Mouse (Mus musculus) hematopoietic stem cell, adult 5-6 weeks (primary cell): ENCODE data around the gene Pbx2. TPM values are rescaled to one million over a fixed set of nuclear protein-coding genes. Genes with fewer than 3 reads are reported as not detected.

ENCODE experiments used
- ATAC-seq, 2 experiments: fragments of 125-278 bp in 1 of 2; replicated peaks in 1 of 2; 2 replicates each; pipeline ENCODE4 v1.8.0; 2016 to 2017; ENCODE audit warnings: inconsistent platforms in 2 of 2, mild to moderate bottlenecking in 2 of 2, moderate number of reproducible peaks in 2 of 2, low read depth in 1 of 2, moderate TSS enrichment in 1 of 2; ENCODE audit not compliant: low FRiP score in 2 of 2, poor library complexity in 2 of 2, severe bottlenecking in 2 of 2, insufficient read depth in 1 of 2, low TSS enrichment in 1 of 2
- total RNA-seq: library from RNA; stranded (forward); fragments of 172-1452, 232-1000 nt; gene quantifications from 2 replicates; pipeline ENCODE4 v1.2.3, GENCODE M21; 2017

Pbx2 gene
- total RNA-seq, 1 experiment from 2014 or later = 51.5 TPM

- ATAC-seq = no peak
Measured at GRCm38 (mm10) chr17:34569919-34570318, 21.1 kb upstream of the Pbx2 start.

GRCm38 (mm10) chr17:34571875-34572274, 19.2 kb upstream of the Pbx2 start:
- ATAC-seq = no peak

GRCm38 (mm10) chr17:34572361-34572760, 18.7 kb upstream of the Pbx2 start:
- no peak for ATAC-seq

DNA sequence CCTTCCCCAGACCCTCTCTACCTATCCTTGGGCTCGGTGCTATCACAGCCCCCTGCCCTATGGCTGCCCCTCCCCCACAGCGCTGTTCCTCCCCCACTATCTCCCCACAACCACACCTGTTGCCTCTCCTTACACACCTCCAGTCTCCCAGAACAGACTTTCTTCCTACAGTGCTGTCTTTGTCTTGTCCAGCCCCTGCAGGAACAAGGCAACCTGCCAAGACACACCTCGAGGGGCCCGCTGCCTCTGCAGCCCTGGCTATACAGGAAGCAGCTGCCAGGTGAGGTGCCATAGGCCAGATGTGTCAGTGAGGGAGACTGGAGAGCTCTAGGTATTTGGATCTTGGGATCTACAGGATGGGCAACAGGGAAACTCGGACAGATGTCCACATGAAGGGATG, 14.5 kb upstream of the Pbx2 start:
- ATAC-seq = no peak

GRCm38 (mm10) chr17:34578070-34578469, 13.0 kb upstream of the Pbx2 start:
- ATAC-seq = 0 out of 4 replicates have a peak, but pooled peaks of 1 of the 2 experiments have one; percentile 27

GRCm38 (mm10) chr17:34582528-34582927, 8.5 kb upstream of the Pbx2 start:
- no peak for ATAC-seq

- ATAC-seq = no peak
Measured at GRCm38 (mm10) chr17:34583397-34583796, 7.7 kb upstream of the Pbx2 start.

DNA sequence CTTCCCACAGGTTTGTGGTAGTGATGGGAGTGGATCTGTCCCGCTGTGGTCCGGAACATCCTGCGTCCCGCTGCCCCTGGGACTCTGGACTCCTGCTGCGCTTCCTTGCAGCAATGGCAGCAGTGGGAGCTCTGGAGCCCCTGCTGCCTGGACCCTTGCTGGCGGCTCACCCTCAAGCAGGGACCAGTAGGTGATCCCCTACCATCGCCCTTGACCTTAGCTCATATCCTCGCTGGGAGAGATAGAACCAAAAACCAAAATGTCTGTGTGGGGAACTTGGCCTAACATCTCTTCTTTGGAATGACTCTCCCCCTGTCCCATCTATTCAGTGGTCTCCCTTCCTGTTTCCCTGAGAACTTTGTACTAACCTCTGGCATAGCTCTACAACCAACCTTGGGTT, 7.2 kb upstream of the Pbx2 start:
- ATAC-seq = no peak

DNA sequence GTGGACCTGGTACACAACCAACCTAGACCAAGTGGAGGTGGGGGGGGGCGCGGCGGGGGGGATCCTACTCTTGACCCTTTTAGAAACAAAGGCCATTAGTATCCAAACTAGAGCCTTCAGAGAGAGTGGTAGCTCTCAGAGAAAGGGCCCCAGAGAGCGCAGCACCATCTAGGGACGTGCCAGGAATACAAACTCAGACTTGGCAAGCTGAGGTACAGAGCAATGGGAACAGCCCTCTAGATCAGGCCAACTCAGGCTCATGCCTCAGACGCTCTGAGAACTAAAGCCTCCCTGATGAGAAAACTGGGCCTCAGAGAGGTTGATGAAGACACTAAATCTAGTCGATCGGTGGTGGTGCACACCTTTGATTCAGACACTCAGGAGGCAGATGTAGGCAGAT, 5.9 kb upstream of the Pbx2 start:
- no peak for ATAC-seq

DNA sequence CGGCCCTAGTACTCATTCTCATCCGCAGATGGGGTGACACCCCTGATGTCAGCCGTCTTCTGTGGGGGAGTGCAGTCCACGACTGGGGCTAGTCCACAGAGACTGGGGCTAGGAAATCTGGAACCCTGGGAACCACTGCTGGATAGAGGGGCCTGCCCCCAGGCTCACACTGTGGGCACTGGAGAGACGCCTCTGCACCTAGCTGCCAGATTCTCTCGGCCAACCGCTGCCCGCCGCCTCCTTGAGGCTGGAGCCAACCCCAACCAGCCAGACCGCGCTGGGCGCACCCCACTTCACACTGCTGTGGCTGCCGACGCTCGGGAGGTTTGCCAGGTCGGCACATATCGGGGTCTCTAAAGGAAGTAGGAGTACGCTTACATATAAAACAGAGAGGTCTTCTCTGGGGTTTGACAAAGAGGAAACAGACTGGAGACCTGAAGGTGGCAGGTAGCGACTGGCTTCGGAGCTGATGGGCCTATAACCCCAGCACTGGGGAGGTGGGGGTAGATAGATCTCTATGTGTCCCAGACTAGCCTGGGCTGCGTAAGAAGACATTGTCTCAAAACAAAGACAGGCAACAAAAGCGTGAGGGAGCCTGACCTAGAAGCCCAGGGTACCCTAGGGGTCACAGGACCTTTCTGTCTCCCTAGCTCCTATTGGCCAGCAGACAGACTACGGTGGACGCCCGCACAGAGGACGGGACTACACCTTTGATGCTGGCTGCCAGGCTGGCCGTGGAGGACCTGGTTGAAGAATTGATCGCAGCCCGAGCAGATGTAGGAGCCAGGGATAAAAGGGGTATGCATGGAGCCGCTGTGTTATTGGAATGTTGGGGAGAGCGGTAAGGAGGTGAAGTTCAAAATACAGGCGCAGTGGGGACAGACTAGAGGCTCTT, 4.9 kb upstream of the Pbx2 start:
- no peak for ATAC-seq

GRCm38 (mm10) chr17:34586796-34587422, 4.2 kb upstream of the Pbx2 start:
- ATAC-seq = peak; percentile 46 to 47; a peak in 3 of 4 replicates

GRCm38 (mm10) chr17:34587423-34587811, 3.6 kb upstream of the Pbx2 start:
- peak; percentile 39 to 56 for ATAC-seq

DNA sequence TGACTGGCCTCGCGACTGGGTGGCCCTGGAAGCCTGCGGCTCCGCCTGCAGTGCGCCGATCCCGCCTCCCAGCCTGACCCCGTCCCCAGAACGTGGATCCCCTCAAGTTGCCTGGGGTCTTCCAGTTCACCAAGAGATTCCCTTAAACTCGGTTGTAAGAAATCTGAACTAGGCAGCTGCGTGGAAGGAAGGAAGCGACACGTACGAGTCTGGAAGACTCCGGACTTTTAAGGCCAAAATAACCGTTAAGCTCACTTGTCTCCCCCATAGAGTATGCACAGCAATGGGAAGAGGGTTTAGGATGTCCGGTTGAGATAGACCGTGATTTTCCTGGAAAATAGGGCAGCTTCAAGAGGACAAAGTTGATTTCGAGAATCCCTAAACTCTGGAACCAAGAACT, 3.3 kb upstream of the Pbx2 start:
- ATAC-seq = no peak

GRCm38 (mm10) chr17:34588767-34589166, 2.3 kb upstream of the Pbx2 start:
- no peak for ATAC-seq

DNA sequence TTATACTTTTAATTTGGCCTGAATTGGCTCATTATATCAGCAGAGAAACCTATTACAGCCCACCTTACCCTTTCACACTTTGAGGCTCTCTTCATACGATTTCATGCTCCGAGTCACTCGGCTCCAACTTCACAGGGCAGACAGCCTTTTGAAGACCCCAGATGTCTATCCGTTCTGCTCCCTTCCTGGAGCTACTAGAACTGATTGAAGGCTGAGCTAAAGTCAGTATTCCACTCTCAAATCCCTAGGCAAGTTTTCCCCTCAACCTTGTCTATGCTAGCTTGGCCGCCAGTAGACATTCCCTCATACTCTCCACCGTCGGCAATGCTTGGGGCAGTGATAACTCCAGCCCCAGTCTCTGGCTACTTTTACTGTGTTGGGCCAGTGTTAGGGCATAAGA, 1.9 kb upstream of the Pbx2 start:
- ATAC-seq = no peak

GRCm38 (mm10) chr17:34589681-34590101, 1.4 kb upstream of the Pbx2 start, which contains the start of gene Gpsm3:
Gpsm3 (plus strand) TSS chr17:34589806.
- no peak; a peak in 1 of 4 replicates for ATAC-seq

DNA sequence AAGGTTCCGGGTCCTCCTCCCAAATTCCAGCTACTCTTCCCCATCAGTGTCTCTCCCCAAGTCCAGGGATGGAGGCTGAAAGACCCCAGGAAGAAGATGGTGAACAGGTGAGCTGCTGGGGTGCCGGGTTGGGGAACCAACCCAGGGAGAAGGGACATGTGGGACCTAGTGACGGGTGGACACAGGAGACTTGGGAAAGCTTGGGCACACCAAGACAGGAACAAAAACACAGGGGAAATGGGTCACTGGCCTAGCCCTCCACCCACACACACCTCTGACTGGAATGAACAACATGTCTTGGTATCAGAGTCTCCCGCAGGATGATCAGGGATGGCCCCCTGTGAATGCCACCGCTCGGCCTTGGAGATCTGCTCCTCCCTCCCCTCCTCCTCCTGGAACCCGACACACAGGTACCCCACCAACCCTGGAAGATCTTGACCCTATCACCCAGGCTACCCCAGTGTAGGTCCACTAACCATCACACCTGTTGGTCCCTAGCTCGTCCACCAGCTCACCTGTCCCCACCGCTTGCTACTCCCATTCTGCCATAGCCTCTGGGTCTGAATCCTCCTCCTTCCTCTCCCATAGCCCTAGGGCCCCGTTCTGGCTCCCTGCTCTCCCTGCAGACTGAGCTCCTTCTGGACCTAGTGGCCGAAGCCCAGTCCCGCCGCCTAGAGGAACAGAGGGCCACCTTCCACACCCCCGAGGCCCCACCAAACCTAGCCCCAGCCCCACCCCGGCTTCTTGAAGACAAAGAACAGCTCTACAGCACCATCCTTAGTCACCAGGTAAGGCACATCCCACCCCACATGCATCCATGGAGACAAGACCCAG, 695 bp upstream of the Pbx2 start:
- no peak for ATAC-seq

- peak; percentile 33 to 43; a peak in 2 of 4 replicates for ATAC-seq
Measured at GRCm38 (mm10) chr17:34591994-34592375, 919 bp downstream of the Pbx2 start.
